ENCODE assay signal across 8 mouse cellular contexts in the genomic region with DNA sequence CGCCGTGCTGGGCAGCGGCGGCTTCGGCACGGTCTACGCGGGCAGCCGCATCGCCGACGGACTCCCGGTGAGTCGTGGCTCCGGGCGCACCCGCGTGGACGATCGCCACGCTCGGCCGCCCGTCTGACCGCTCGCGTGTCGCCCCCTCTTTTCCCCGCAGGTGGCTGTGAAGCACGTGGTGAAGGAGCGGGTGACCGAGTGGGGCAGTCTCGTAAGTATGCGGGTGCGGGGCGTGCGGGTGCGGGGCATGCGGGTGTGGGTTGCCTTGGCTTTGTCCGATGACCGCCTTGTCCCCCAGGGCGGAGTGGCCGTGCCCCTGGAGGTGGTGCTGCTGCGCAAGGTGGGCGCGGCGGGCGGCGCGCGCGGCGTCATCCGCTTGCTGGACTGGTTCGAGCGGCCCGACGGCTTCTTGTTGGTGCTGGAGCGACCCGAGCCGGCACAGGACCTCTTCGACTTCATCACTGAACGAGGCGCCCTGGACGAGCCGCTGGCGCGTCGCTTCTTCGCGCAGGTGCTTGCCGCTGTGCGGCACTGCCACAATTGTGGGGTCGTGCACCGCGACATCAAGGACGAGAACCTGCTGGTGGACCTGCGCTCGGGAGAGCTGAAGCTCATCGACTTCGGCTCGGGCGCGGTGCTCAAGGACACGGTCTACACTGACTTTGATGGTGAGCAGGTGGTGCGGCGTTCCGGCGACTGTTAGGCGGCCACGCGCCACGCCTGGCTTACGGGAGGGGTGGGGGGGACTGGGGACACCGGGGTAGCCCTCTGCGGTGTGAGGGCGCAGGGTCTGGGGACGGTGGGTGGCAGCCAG. TPM values are rescaled to one million over a fixed set of nuclear protein-coding genes. Genes with fewer than 3 reads are reported as not detected.
A peak's percentile ranks its signal among the peaks of the same experiment; 100 is the strongest.
DNase-seq lines count a peak whose midpoint lies in the region; ATAC-seq and TF ChIP-seq lines count a peak whose summit lies in the region.

No protein-coding gene starts in this region.

- peak overlapping the region; percentile 64 for H3K9ac ChIP-seq in CH12.LX (ENCODE audit: insufficient read depth, low read depth)
- H3K9ac ChIP-seq in embryonic facial prominence, embryonic 12.5 days = peak overlapping the region; percentile 90

- H3K9me3 ChIP-seq in CH12.LX (replicated peaks; ENCODE audit: low read length) = peaks cover 2% of the 10 kb centered on the region
- no peaks in the 10 kb centered on the region for H3K9me3 ChIP-seq in embryonic facial prominence, embryonic 12.5 days

- dilution Hi-C loops in CH12.LX (cut with MboI; ENCODE audit: extremely low pct_ligation_motif_present, extremely low pct_unique_long_range_greater_than_20kb, low sequenced_read_pairs) = no loop called here

- peak overlapping the region; percentile 85 for H3K4me2 ChIP-seq in CH12.LX (ENCODE audit: insufficient read depth, low read depth, poor library complexity, severe bottlenecking)
- peak overlapping the region; percentile 97 for H3K4me2 ChIP-seq in embryonic facial prominence, embryonic 12.5 days (replicated peaks)

- H3K4me1 ChIP-seq in CH12.LX (ENCODE audit: control insufficient read depth in 1 of 2, insufficient read depth in 2 of 2) = peaks cover 12 to 35% of the 10 kb centered on the region in 2 experiments
- peaks cover 36% of the 10 kb centered on the region for H3K4me1 ChIP-seq in embryonic facial prominence, embryonic 12.5 days

- ATAC-seq in embryonic facial prominence, embryonic 12.5 days (ENCODE audit: insufficient number of reproducible peaks, insufficient read depth, low FRiP score, low TSS enrichment) = 0 out of 2 replicates have a peak, but pooled peaks have one; percentile 3
- no peak for ATAC-seq in monocyte, adult 5-6 weeks (replicated peaks; ENCODE audit: insufficient number of reproducible peaks, low FRiP score, low TSS enrichment, poor library complexity, severe bottlenecking)

- intact Hi-C loops in heart, postnatal 36 days (cut with DNase I) = loop anchor here (1.0 kb wide), 1 partner anchor 26 kb away; no protein-coding TSS in a partner anchor

- no peak for TF ChIP-seq RAD21 in CH12.LX (IDR thresholded peaks at IDR 0.05; ENCODE audit: low read depth, low read length)

- H3K4me3 ChIP-seq in CH12.LX (replicated peaks in 1 of 3; ENCODE audit: low read depth in 2 of 3, low read length in 2 of 3, poor library complexity in 1 of 3) = peak overlapping the region; percentile 73 to 91 (median 76)
- peak overlapping the region; percentile 95 for H3K4me3 ChIP-seq in embryonic facial prominence, embryonic 12.5 days

- peak overlapping the region; percentile 13; the same call in 1 of the 2 replicates for H3K27ac ChIP-seq in CH12.LX (ENCODE audit: insufficient read depth, low read depth)
- H3K27ac ChIP-seq in embryonic facial prominence, embryonic 12.5 days = peak overlapping the region; percentile 96

- under 1% methylated on average over 95 of the region's 98 CpGs for WGBS in embryonic facial prominence, embryonic 12.5 days

- in situ Hi-C loops in CH12.LX (cut with MboI; ENCODE audit: low pct_ligation_motif_present, low pct_unique_long_range_greater_than_20kb, low sequenced_read_pairs) = no loop called here

- peak; percentile 28 for DNase-seq in CH12.LX (ENCODE audit: extremely low read depth)
- peak; percentile 85 for DNase-seq in adrenal gland, adult 2 months
- peak; percentile 58 to 77 for DNase-seq in heart, postnatal 36 days
- DNase-seq in layer of hippocampus, postnatal 10 days (ENCODE audit: low spot score in 2 of 2) = peak; percentile 61 to 71
- peak; percentile 70 for DNase-seq in lung, postnatal 10 days
- peak; percentile 69 for DNase-seq in right cerebral cortex, postnatal 25 days

- TF ChIP-seq CTCF in CH12.LX (conservative IDR thresholded peaks at IDR 0.05 in 1 of 2, IDR thresholded peaks at IDR 0.05 in 1 of 2; ENCODE audit: low read depth in 2 of 2, low read length in 2 of 2) = no peak

- peaks cover 6 to 31% of the 10 kb centered on the region in 2 experiments for H3K36me3 ChIP-seq in CH12.LX (replicated peaks in 1 of 2; ENCODE audit: control insufficient read depth in 1 of 2, insufficient read depth in 1 of 2, low read length in 1 of 2)
- H3K36me3 ChIP-seq in embryonic facial prominence, embryonic 12.5 days = peaks cover 15% of the 10 kb centered on the region

- TF ChIP-seq EP300 in CH12.LX (IDR thresholded peaks at IDR 0.05; ENCODE audit: low read length) = no peak

- 0 out of 2 replicates have a peak, but pooled peaks cover 3% of the 10 kb centered on the region for H3K79me2 ChIP-seq in CH12.LX (replicated peaks; ENCODE audit: control insufficient read depth, extremely low read depth, insufficient read depth, poor library complexity, severe bottlenecking)

- no peak for TF ChIP-seq POLR2A in CH12.LX (IDR thresholded peaks at IDR 0.05; ENCODE audit: low read depth, low read length)

- H3K27me3 ChIP-seq in CH12.LX (replicated peaks) = peaks cover 31% of the 10 kb centered on the region
- H3K27me3 ChIP-seq in embryonic facial prominence, embryonic 12.5 days = no peaks in the 10 kb centered on the region

TF ChIP-seq in CH12.LX, 34 proteins besides CTCF, POLR2A, EP300 and RAD21:
- TF ChIP-seq ZC3H11A (IDR thresholded peaks at IDR 0.05; ENCODE audit: low read depth, low read length) (no peak), MXI1 (IDR thresholded peaks at IDR 0.05; ENCODE audit: low read depth, low read length) (peak; percentile 43; the same call in 1 of the 2 replicates), MAX (IDR thresholded peaks at IDR 0.05; ENCODE audit: low read length) (0 out of 2 replicates have a peak, but pooled peaks have one; percentile 14), UBTF (IDR thresholded peaks at IDR 0.05; ENCODE audit: low read depth, low read length) (peak; percentile 68; the same call in 1 of the 2 replicates), NRF1 (IDR thresholded peaks at IDR 0.05; ENCODE audit: low read depth, low read length) (0 out of 2 replicates have a peak, but pooled peaks have one; percentile 41), ZMIZ1 (IDR thresholded peaks at IDR 0.05; ENCODE audit: low read depth, low read length) (no peak)

RNA-seq across cellular contexts. Expression of gene Pim3, which starts 1.1 kb away (rescaled TPM):
- total RNA-seq in CH12.LX (2012; rRNA removed) (19.0 and 20.4 TPM in 2 replicates), CH12.LX (2014; rRNA removed) (19.9 and 26.0 TPM in 2 replicates)
- polyA plus RNA-seq in CH12.LX (2012; ENCODE audit: insufficient read length, low read depth) = 11.4 and 14.1 TPM in 2 replicates
- total RNA-seq in adrenal gland, adult 2 months (2021) = 100 to 1,000 TPM in 1 of 2 experiments, 10 to 100 TPM in 1; 71.7 to 105 TPM
- 156 and 157 TPM in 2 replicates for polyA plus RNA-seq in adrenal gland, adult 2 months (2012; rRNA removed)
- polyA plus RNA-seq in embryonic facial prominence, embryonic 12.5 days (2016; fragmentation: Nextera tagmentation; extraction: Ambion mirVana) = 50.6 and 56.9 TPM in 2 replicates
- 100 to 1,000 TPM; 120 to 134 TPM for total RNA-seq in heart, postnatal 36 days (2021)
- 10 to 100 TPM; 35.7 to 39.5 TPM for total RNA-seq in layer of hippocampus, postnatal 10 days (2021)
- total RNA-seq in monocyte, adult 5-6 weeks (2017) = 31.1 to 42.4 TPM (median 34.9 TPM) in 3 replicates

RNA-seq across cellular contexts. Expression of gene Creld2, which starts 43.6 kb away (rescaled TPM):
- total RNA-seq in CH12.LX (2012; rRNA removed) = 85.0 and 150 TPM in 2 replicates
- total RNA-seq in CH12.LX (2014; rRNA removed) = 63.6 and 67.6 TPM in 2 replicates
- 93.8 and 107 TPM in 2 replicates for polyA plus RNA-seq in CH12.LX (2012; ENCODE audit: insufficient read length, low read depth)
- total RNA-seq in adrenal gland, adult 2 months (2021) = 10 to 100 TPM; 44.8 to 45.6 TPM
- polyA plus RNA-seq in adrenal gland, adult 2 months (2012; rRNA removed) = 25.5 and 25.7 TPM in 2 replicates
- 71.9 and 75.7 TPM in 2 replicates for polyA plus RNA-seq in embryonic facial prominence, embryonic 12.5 days (2016; fragmentation: Nextera tagmentation; extraction: Ambion mirVana)
- 10 to 100 TPM; 16.5 to 27.9 TPM for total RNA-seq in heart, postnatal 36 days (2021)
- total RNA-seq in layer of hippocampus, postnatal 10 days (2021) = 10 to 100 TPM; 19.8 to 20.5 TPM
- total RNA-seq in monocyte, adult 5-6 weeks (2017) = 59.8 to 71.4 TPM (median 62.8 TPM) in 3 replicates

RNA-seq across cellular contexts. Expression of gene Alg12, which starts 44.0 kb away (rescaled TPM):
- total RNA-seq in CH12.LX (2012; rRNA removed) (10.3 and 10.7 TPM in 2 replicates), CH12.LX (2014; rRNA removed) (7.5 and 8.1 TPM in 2 replicates)
- polyA plus RNA-seq in CH12.LX (2012; ENCODE audit: insufficient read length, low read depth) = 7.1 and 8.5 TPM in 2 replicates
- total RNA-seq in adrenal gland, adult 2 months (2021) = 10 to 100 TPM; 15.2 to 19.2 TPM
- polyA plus RNA-seq in adrenal gland, adult 2 months (2012; rRNA removed) = 20.4 and 21.2 TPM in 2 replicates
- 10.2 and 12.2 TPM in 2 replicates for polyA plus RNA-seq in embryonic facial prominence, embryonic 12.5 days (2016; fragmentation: Nextera tagmentation; extraction: Ambion mirVana)
- total RNA-seq in heart, postnatal 36 days (2021) = 10 to 100 TPM in 1 of 2 experiments, 1 to 10 TPM in 1; 8.9 to 10.1 TPM
- total RNA-seq in layer of hippocampus, postnatal 10 days (2021) = 10 to 100 TPM in 1 of 2 experiments, 1 to 10 TPM in 1; 9.8 to 10.3 TPM
- 5.8 to 15.6 TPM (median 9.6 TPM) in 3 replicates for total RNA-seq in monocyte, adult 5-6 weeks (2017)

Comparison
In these comparisons a context has a peak if more than half of its experiments do, and no peak if none do; other contexts are left out.
1. DNase-seq: peak in every context shown above with its lines; median percentile 85 in adrenal gland, adult 2 months; 70 in lung, postnatal 10 days; 69 in right cerebral cortex, postnatal 25 days; 68 in heart, postnatal 36 days; 66 in layer of hippocampus, postnatal 10 days; 28 in CH12.LX.